Comparison of ENCODE assay signal across 10 mouse cellular contexts in the genomic region with DNA sequence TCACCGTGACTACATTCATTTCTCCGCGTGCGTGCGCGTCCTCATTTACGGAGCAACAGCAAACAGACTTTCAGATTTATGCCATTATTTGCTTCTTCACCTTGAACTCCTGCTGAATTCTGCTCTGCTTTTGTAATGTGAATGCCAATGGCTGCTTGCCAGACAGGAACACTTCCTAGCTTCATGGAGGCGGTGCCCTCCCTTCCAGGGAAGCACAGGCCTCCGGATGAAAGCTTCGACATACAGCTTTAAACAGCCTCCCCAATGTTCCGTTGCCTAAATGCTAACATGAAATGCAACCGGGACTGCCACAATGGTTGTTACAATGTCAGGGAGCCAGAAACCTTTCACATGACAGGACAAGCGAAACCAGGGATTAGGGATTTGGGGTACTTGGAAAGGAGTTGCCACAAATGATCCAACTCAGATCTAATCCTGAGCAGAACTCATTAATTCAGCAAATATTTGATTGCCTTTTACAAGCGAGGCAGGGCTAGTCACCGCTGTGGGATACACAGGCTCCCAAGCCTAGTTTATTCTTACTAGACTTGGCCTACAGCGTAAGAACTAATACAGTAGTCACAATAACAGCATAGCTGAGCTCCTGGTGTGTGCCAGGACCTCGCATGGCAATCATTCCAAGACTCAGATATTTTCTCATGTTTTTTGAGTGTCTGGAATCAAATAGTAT.
DNase-seq lines count a peak whose midpoint lies in the region; ATAC-seq and TF ChIP-seq lines count a peak whose summit lies in the region.
"Had no signal": no experiment of that assay in that cellular context is flagged by ENCODE, and none has a peak within 500 bp of the region (broad histone marks: within the 10 kb centered on the region; RNA-seq: fewer than 3 reads in every experiment).

No protein-coding gene starts in this region.

- H3K4me1 ChIP-seq in hindbrain, postnatal 0 days (ENCODE audit: insufficient read depth, low read length) = peaks cover 5% of the 10 kb centered on the region
- peaks cover 22% of the 10 kb centered on the region for H3K4me1 ChIP-seq in midbrain, embryonic 14.5 days (ENCODE audit: control insufficient read depth, insufficient read depth, low read length)

- peak; percentile 56; the same call in 1 of the 2 replicates for ATAC-seq in cerebellum, adult (ENCODE audit: insufficient number of reproducible peaks, low FRiP score, low TSS enrichment)
- ATAC-seq in hindbrain, postnatal 0 days = no peak; the same call in 1 of the 2 replicates
- peak; percentile 53; the same call in 1 of the 2 replicates for ATAC-seq in midbrain, embryonic 14.5 days (ENCODE audit: low FRiP score, low TSS enrichment)

- H3K4me2 ChIP-seq in hindbrain, postnatal 0 days (ENCODE audit: low read depth, low read length) = peak overlapping the region; percentile 10; the same call in 1 of the 2 replicates
- H3K4me2 ChIP-seq in midbrain, embryonic 14.5 days (ENCODE audit: low read length) = peak overlapping the region; percentile 24

- H3K4me3 ChIP-seq in hindbrain, postnatal 0 days (ENCODE audit: low read length) = no peak overlapping the region
- H3K4me3 ChIP-seq in midbrain, embryonic 14.5 days (replicated peaks; ENCODE audit: low read depth, low read length) = no peak overlapping the region
- H3K4me3 ChIP-seq: left cerebral cortex, adult 2 months had no signal

- peak; percentile 23 for DNase-seq in layer of hippocampus, adult 11-12 months (ENCODE audit: low spot score)
- DNase-seq in layer of hippocampus, postnatal 10 days (ENCODE audit: low spot score in 2 of 2) = no peak
- peak; percentile 62 for DNase-seq in hindbrain, postnatal 0 days (ENCODE audit: low spot score)
- DNase-seq in midbrain, embryonic 14.5 days = peak; percentile 77
- DNase-seq in T-cell, adult 2 months (ENCODE audit: low spot score) = no peak
- DNase-seq in liver = no peak
- DNase-seq in spleen, postnatal 14 days (ENCODE audit: low spot score in 2 of 2) = no peak
- DNase-seq: gastrocnemius, postnatal 36 days had no signal

- 45% methylated on average over 17 of the region's 17 CpGs for WGBS in hindbrain, postnatal 0 days
- WGBS in midbrain, embryonic 14.5 days = 31% methylated on average over 17 of the region's 17 CpGs

- TF ChIP-seq CTCF in hindbrain, postnatal 0 days (IDR thresholded peaks at IDR 0.05; ENCODE audit: low read depth) = no peak

- H3K36me3 ChIP-seq in hindbrain, postnatal 0 days (ENCODE audit: insufficient read depth, low read length) = no peaks in the 10 kb centered on the region
- H3K36me3 ChIP-seq in midbrain, embryonic 14.5 days (ENCODE audit: control insufficient read depth, insufficient read depth, low read length) = no peaks in the 10 kb centered on the region

- no peaks in the 10 kb centered on the region for H3K9me3 ChIP-seq in hindbrain, postnatal 0 days (ENCODE audit: low read length)
- H3K9me3 ChIP-seq in midbrain, embryonic 14.5 days (ENCODE audit: control insufficient read depth, low read length) = no peaks in the 10 kb centered on the region

- H3K9ac ChIP-seq in hindbrain, postnatal 0 days (replicated peaks; ENCODE audit: low read length) = no peak overlapping the region
- no peak overlapping the region for H3K9ac ChIP-seq in midbrain, embryonic 14.5 days (replicated peaks; ENCODE audit: low read length)

- H3K27ac ChIP-seq in hindbrain, postnatal 0 days = peak overlapping the region; percentile 38; the same call in 1 of the 2 replicates
- H3K27ac ChIP-seq in midbrain, embryonic 14.5 days (replicated peaks; ENCODE audit: low read depth, low read length) = peak overlapping the region; percentile 65
- H3K27ac ChIP-seq: left cerebral cortex, adult 2 months had no signal

- H3K27me3 ChIP-seq in hindbrain, postnatal 0 days (ENCODE audit: insufficient read depth, low read length) = no peaks in the 10 kb centered on the region
- no peaks in the 10 kb centered on the region for H3K27me3 ChIP-seq in midbrain, embryonic 14.5 days (ENCODE audit: control insufficient read depth, insufficient read depth, low read length)

Comparison
In these comparisons a context has a peak if more than half of its experiments do, and no peak if none do; other contexts are left out.
1. DNase-seq: peak in layer of hippocampus, adult 11-12 months (single experiment), hindbrain, postnatal 0 days (single experiment) and midbrain, embryonic 14.5 days (single experiment); none in layer of hippocampus, postnatal 10 days (0 of 2), T-cell, adult 2 months (single experiment), liver (single experiment) and spleen, postnatal 14 days (0 of 2).